Mouse (Mus musculus): Measurements from ENCODE around the gene Pm20d2.

- TF ChIP-seq CTCF (IDR thresholded peaks at IDR 0.05; ENCODE audit: borderline replicate concordance, insufficient read depth, low read length), result no peak
- no peak for TF ChIP-seq POLR2A (IDR thresholded peaks at IDR 0.05; ENCODE audit: low read depth, low read length)
These were observed 8.6 kb upstream of the Pm20d2 start for GRCm38 (mm10) chr4:33198117-33198516.
